Mouse (Mus musculus) midbrain, embryonic 14.5 days (tissue): ENCODE data around the gene Hnmt. TPM values are rescaled to one million over a fixed set of nuclear protein-coding genes. Genes with fewer than 3 reads are reported as not detected.
"Not testable (repeated sequence)": the region's sequence is repeated elsewhere in the genome, so short reads cannot be mapped to it uniquely, and the experiment has no call there.

Experiments used
- ATAC-seq: fragments of 200-750 bp; cut with Nextera tagmentation; 2 replicates; pipeline ENCODE4 v1.8.0; 2017; ENCODE audit warnings: moderate number of reproducible peaks, moderate library complexity; ENCODE audit not compliant: low FRiP score, low TSS enrichment
- DNase-seq: peaks from one replicate; pipeline ENCODE4 v3.0.0-alpha.2; 2015
- H3K27ac ChIP-seq: fragments of 300-500 bp; sonication (generic); replicated peaks from 2 replicates; pipeline ENCODE4 v1.5.1; 2014; ENCODE audit warnings: mild to moderate bottlenecking, low read depth, low read length, moderate library complexity
- H3K27me3 ChIP-seq: fragments of 300-500 bp; sonication (generic); 2 replicates; pipeline ENCODE4 v1.6.1; 2014; ENCODE audit warnings: low read length, control low read depth, mixed read lengths; ENCODE audit not compliant: control insufficient read depth, insufficient read depth
- H3K36me3 ChIP-seq: fragments of 300-500 bp; sonication (generic); 2 replicates; pipeline ENCODE4 v1.6.1; 2014; ENCODE audit warnings: low read length, control low read depth; ENCODE audit not compliant: control insufficient read depth, insufficient read depth
- H3K4me1 ChIP-seq: fragments of 300-500 bp; sonication (generic); 2 replicates; pipeline ENCODE4 v1.6.1; 2014; ENCODE audit warnings: mild to moderate bottlenecking, antibody characterized with exemption, low read length, control low read depth; ENCODE audit not compliant: control insufficient read depth, insufficient read depth
- H3K4me2 ChIP-seq: fragments of 300-500 bp; sonication (generic); 2 replicates; pipeline ENCODE4 v1.6.1; 2014; ENCODE audit warnings: mild to moderate bottlenecking, low read length, moderate library complexity
- H3K4me3 ChIP-seq: fragments of 300-500 bp; sonication (generic); replicated peaks from 2 replicates; pipeline ENCODE4 v1.5.1; 2014; ENCODE audit warnings: low read depth, low read length
- H3K9ac ChIP-seq: fragments of 300-500 bp; sonication (generic); replicated peaks from 2 replicates; pipeline ENCODE4 v1.6.1; 2014; ENCODE audit warnings: mild to moderate bottlenecking, low read length, moderate library complexity
- H3K9me3 ChIP-seq: fragments of 300-500 bp; sonication (generic); 2 replicates; pipeline ENCODE4 v1.6.1; 2016; ENCODE audit warnings: low read length, control low read depth, mixed read lengths; ENCODE audit not compliant: control insufficient read depth
- WGBS: fragments of 180-500 bp; shearing (Covaris S2); extraction: QIAGEN DNeasy Blood & Tissue Kit; methylation state at CpG from one replicate; pipeline ENCODE4 v1.1.7; 2014; 5-methylcytosine and 5-hydroxymethylcytosine counted together
- polyA plus RNA-seq: library from polyadenylated mRNA; unstranded; fragments of >200 nt; fragmentation: Nextera tagmentation; extraction: Ambion mirVana; gene quantifications from 2 replicates; pipeline ENCODE4 v1.2.1, GENCODE M21; 2014

Gene Hnmt
- polyA plus RNA-seq, 1 experiment from 2014 or later = 6.7 TPM

GRCm38 (mm10) chr2:23982860-23983259 is 66.3 kb downstream of the Hnmt start:
- no peak overlapping the region for H3K27ac ChIP-seq
- WGBS = 44% methylated on average over 1 of the region's 1 CpGs
- H3K4me2 ChIP-seq = no peak overlapping the region
- no peaks in the 10 kb centered on the region for H3K9me3 ChIP-seq
- H3K4me3 ChIP-seq = no peak overlapping the region
- no peak for DNase-seq
- H3K36me3 ChIP-seq = no peaks in the 10 kb centered on the region
- no peaks in the 10 kb centered on the region for H3K27me3 ChIP-seq
- ATAC-seq = no peak
- no peak overlapping the region for H3K9ac ChIP-seq
- H3K4me1 ChIP-seq = no peaks in the 10 kb centered on the region

GRCm38 (mm10) chr2:23960659-23961274 is 88.4 kb downstream of the Hnmt start:
- H3K4me1 ChIP-seq, H3K36me3 ChIP-seq, ATAC-seq, H3K4me2 ChIP-seq, H3K27me3 ChIP-seq, H3K4me3 ChIP-seq, DNase-seq, H3K27ac ChIP-seq, H3K9me3 ChIP-seq, H3K9ac ChIP-seq: not testable (repeated sequence)
- 97% methylated on average over 15 of the region's 15 CpGs for WGBS

Other genes with a start within 250 kb of the Hnmt start
- not detected in 2 replicates for gene Tbpl2, start 47.2 kb upstream of the Hnmt start, polyA plus RNA-seq
- not detected in 2 replicates for gene Il1f8, start 103.8 kb upstream of the Hnmt start, polyA plus RNA-seq
- not detected in 2 replicates for gene Il1f9, start 137.1 kb upstream of the Hnmt start, polyA plus RNA-seq
- not detected in 2 replicates for gene Il1f6, start 166.0 kb upstream of the Hnmt start, polyA plus RNA-seq
- gene Il1f5, start 227.6 kb upstream of the Hnmt start, polyA plus RNA-seq = not detected in 2 replicates
- not detected in 2 replicates for gene Il1f10, start 241.8 kb upstream of the Hnmt start, polyA plus RNA-seq